Mouse (Mus musculus) midbrain, embryonic 14.5 days (tissue): ENCODE measurements around the gene Selenot. TPM values are rescaled to one million over a fixed set of nuclear protein-coding genes. Genes with fewer than 3 reads are reported as not detected.

ENCODE experiments used
- ATAC-seq: fragments of 200-750 bp; cut with Nextera tagmentation; 2 replicates; pipeline ENCODE4 v1.8.0; 2017; ENCODE audit warnings: moderate number of reproducible peaks, moderate library complexity; ENCODE audit not compliant: low FRiP score, low TSS enrichment
- DNase-seq: peaks from one replicate; pipeline ENCODE4 v3.0.0-alpha.2; 2015
- H3K27ac ChIP-seq: fragments of 300-500 bp; sonication (generic); replicated peaks from 2 replicates; pipeline ENCODE4 v1.5.1; 2014; ENCODE audit warnings: mild to moderate bottlenecking, low read depth, low read length, moderate library complexity
- H3K27me3 ChIP-seq: fragments of 300-500 bp; sonication (generic); 2 replicates; pipeline ENCODE4 v1.6.1; 2014; ENCODE audit warnings: low read length, control low read depth, mixed read lengths; ENCODE audit not compliant: control insufficient read depth, insufficient read depth
- H3K36me3 ChIP-seq: fragments of 300-500 bp; sonication (generic); 2 replicates; pipeline ENCODE4 v1.6.1; 2014; ENCODE audit warnings: low read length, control low read depth; ENCODE audit not compliant: control insufficient read depth, insufficient read depth
- H3K4me1 ChIP-seq: fragments of 300-500 bp; sonication (generic); 2 replicates; pipeline ENCODE4 v1.6.1; 2014; ENCODE audit warnings: mild to moderate bottlenecking, antibody characterized with exemption, low read length, control low read depth; ENCODE audit not compliant: control insufficient read depth, insufficient read depth
- H3K4me2 ChIP-seq: fragments of 300-500 bp; sonication (generic); 2 replicates; pipeline ENCODE4 v1.6.1; 2014; ENCODE audit warnings: mild to moderate bottlenecking, low read length, moderate library complexity
- H3K4me3 ChIP-seq: fragments of 300-500 bp; sonication (generic); replicated peaks from 2 replicates; pipeline ENCODE4 v1.5.1; 2014; ENCODE audit warnings: low read depth, low read length
- H3K9ac ChIP-seq: fragments of 300-500 bp; sonication (generic); replicated peaks from 2 replicates; pipeline ENCODE4 v1.6.1; 2014; ENCODE audit warnings: mild to moderate bottlenecking, low read length, moderate library complexity
- H3K9me3 ChIP-seq: fragments of 300-500 bp; sonication (generic); 2 replicates; pipeline ENCODE4 v1.6.1; 2016; ENCODE audit warnings: low read length, control low read depth, mixed read lengths; ENCODE audit not compliant: control insufficient read depth
- WGBS: fragments of 180-500 bp; shearing (Covaris S2); extraction: QIAGEN DNeasy Blood & Tissue Kit; methylation state at CpG from one replicate; pipeline ENCODE4 v1.1.7; 2014; 5-methylcytosine and 5-hydroxymethylcytosine counted together
- polyA plus RNA-seq: library from polyadenylated mRNA; unstranded; fragments of >200 nt; fragmentation: Nextera tagmentation; extraction: Ambion mirVana; gene quantifications from 2 replicates; pipeline ENCODE4 v1.2.1, GENCODE M21; 2014

Gene Selenot
- polyA plus RNA-seq = 33.9 and 36.7 TPM in 2 replicates

DNA sequence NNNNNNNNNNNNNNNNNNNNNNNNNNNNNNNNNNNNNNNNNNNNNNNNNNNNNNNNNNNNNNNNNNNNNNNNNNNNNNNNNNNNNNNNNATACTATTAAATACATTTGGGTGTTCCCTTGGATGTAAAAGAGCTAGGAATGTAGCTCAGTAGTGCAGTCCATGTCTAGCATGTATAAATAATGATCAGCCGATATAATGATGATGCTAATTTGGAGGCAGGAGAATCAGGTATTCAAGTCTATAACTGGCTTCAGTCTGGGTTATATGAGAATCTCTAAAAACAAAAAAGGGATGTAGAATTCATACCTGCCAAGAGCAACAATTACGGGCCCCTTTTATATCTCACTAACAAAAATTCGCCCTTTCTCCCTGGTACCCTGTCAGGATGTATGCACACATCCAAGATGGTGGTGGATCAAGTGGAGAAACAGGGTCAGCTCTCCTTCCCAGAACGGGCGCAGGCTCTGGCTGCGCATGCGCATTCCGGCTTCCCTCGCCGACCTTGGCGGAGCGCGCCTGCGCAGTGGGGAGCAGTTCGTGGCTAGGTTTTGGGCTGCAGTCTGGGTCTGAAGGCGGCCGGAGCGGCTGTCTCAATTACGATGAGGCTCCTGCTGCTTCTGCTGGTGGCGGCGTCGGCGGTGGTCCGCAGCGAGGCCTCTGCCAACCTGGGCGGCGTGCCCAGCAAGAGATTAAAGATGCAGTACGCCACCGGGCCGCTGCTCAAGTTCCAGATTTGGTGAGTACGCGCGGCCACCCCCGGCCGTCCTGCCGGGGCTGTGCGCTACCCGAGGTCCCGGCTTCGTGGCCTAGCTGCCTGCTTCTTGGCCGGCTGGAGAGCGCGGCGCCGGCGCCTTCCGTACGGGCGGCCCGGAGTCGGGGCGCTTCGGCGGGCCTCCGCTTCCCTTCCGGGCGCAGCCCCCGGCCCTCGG, at the start of gene Selenot:
TSS of gene Selenot (plus strand) at position 500 of the 930 bp plus-strand sequence.
- peak; percentile 94 for ATAC-seq
- DNase-seq = peak; percentile 99
- peaks cover 18% of the 10 kb centered on the region for H3K4me1 ChIP-seq
- H3K27me3 ChIP-seq = no peaks in the 10 kb centered on the region
- WGBS = under 1% methylated on average over 59 of the region's 59 CpGs
- H3K4me2 ChIP-seq = peak within 1 kb of the TSS; percentile 60
- H3K4me3 ChIP-seq = peak within 1 kb of the TSS; percentile 89
- 0 out of 2 replicates have a peak, but pooled peaks cover 5% of the 10 kb centered on the region for H3K36me3 ChIP-seq
- H3K27ac ChIP-seq = peak within 1 kb of the TSS; percentile 99
- peak within 1 kb of the TSS; percentile 98 for H3K9ac ChIP-seq
- H3K9me3 ChIP-seq = no peaks in the 10 kb centered on the region

DNA sequence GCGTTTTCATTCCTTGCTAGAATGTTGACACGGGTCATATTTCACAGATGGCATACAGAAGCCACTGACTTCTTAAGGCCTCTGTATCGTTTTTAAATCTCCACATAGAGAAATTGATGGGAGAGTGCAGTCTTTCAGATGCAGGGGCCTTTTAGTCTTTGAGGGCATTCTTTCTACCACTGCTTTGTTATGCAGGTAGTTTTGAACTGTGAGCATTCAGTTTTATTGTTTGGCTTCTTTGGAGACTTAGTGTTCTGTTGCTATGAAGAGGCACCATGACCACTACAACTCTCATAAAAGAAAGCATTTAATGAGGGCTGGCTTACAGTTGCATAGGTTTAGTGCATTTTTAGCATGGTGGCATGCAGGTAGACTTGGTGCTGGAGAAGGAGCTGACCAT, 39.9 kb upstream of the Selenot start:
- Histone ChIP-seq H3K4me3 (no peak overlapping the region), H3K4me1 (no peaks in the 10 kb centered on the region), H3K36me3 (peaks cover 47% of the 10 kb centered on the region), H3K9ac (no peak overlapping the region), H3K4me2 (no peak overlapping the region), H3K27ac (no peak overlapping the region), H3K27me3 (no peaks in the 10 kb centered on the region), H3K9me3 (no peaks in the 10 kb centered on the region)
- ATAC-seq = no peak
- DNase-seq = no peak
- 95% methylated on average over 3 of the region's 3 CpGs for WGBS

DNA sequence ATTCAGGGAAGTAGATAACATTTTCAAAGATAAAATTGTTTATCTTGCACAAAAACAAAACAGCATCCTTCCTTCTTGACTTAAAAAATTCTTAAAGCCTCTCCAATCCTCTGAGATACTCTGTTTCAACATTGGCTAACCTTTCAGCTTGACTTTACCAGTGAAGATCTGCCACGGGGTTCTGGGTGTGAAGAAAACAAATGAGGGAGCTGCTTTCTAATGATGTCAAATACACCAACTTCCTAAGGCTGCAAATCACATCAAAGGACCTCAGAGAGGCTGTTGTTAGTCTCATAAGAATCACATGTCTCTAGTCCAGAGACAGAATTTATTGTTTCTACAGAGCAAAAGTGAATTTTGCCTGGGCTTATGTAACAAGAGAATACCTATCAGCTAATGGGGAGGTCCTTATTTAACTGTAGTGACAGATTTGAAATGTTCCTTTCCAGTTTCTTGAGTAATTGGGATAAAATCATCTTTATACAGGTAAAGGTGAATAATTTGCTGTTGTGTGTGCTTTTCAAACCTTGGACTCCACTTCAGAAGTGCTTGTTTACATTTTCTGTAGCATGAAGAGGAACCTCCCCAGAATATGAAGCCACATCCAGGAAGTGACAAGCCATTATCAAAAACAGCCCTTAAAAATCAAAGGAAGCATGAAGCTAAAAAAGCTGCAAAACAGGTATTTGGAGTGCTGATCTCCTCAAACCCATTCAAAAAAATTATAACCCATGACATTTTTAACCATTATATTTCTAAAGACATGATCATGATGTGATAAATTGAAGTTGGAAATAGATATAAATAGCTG, 24.2 kb upstream of the Selenot start:
- WGBS = 79% methylated on average over 1 of the region's 1 CpGs
- no peaks in the 10 kb centered on the region for H3K9me3 ChIP-seq
- no peak overlapping the region for H3K27ac ChIP-seq
- no peak overlapping the region for H3K4me3 ChIP-seq
- H3K4me1 ChIP-seq = no peaks in the 10 kb centered on the region
- DNase-seq (no peak), ATAC-seq (no peak)
- peaks cover 77% of the 10 kb centered on the region for H3K36me3 ChIP-seq
- H3K27me3 ChIP-seq = no peaks in the 10 kb centered on the region
- H3K4me2 ChIP-seq = no peak overlapping the region
- no peak overlapping the region for H3K9ac ChIP-seq

DNA sequence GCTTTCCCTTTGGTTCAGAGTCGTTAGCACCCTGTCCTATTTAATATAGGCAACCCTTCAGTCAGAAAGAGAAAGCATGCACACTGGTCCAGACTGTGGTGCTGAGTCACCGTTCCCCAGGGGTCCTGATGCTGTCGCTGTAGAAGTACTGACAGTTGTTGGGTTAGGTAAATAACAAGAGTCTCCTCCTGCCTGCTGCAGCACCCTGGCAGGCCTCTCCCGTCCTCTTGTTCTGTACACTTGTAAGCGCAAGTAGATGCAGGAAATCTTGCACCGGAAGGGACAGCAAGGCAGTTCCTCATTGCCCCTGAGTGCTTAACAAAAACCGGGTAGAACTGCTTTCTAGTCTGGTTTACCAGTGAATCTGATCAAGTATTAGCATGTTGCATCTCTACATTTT, 19.8 kb upstream of the Selenot start:
- no peak overlapping the region for H3K27ac ChIP-seq
- no peak for DNase-seq
- no peaks in the 10 kb centered on the region for H3K9me3 ChIP-seq
- no peaks in the 10 kb centered on the region for H3K27me3 ChIP-seq
- 85% methylated on average over 7 of the region's 7 CpGs for WGBS
- no peak overlapping the region for H3K4me3 ChIP-seq
- H3K4me1 ChIP-seq = no peaks in the 10 kb centered on the region
- no peak for ATAC-seq
- H3K9ac ChIP-seq = no peak overlapping the region
- peaks cover 54% of the 10 kb centered on the region for H3K36me3 ChIP-seq
- no peak overlapping the region for H3K4me2 ChIP-seq

DNA sequence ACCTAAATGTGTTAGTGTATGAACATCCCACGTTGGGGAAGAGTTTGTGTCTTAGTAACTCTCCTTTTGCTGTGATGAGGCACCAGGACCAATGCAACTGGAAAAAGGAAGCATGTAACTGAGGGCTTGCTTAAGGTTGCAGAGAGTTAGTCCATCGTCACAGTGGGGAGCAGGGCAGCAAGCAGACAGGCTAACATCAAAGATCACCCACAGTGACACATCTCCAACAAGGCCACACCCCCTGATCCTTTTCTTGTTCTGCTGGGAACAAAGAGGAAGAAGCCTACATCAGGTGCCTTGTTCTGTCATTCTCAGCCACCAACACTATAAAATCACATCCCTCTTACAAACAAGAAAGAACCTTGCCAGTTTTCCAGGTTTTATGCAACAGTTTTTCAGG, 16.5 kb upstream of the Selenot start:
- DNase-seq (no peak), ATAC-seq (no peak)
- Histone ChIP-seq H3K36me3 (peaks cover 27% of the 10 kb centered on the region), H3K9ac (no peak overlapping the region), H3K4me2 (no peak overlapping the region), H3K27ac (no peak overlapping the region), H3K4me3 (no peak overlapping the region), H3K4me1 (no peaks in the 10 kb centered on the region), H3K9me3 (no peaks in the 10 kb centered on the region), H3K27me3 (no peaks in the 10 kb centered on the region)
- 24% methylated on average over 2 of the region's 2 CpGs for WGBS

DNA sequence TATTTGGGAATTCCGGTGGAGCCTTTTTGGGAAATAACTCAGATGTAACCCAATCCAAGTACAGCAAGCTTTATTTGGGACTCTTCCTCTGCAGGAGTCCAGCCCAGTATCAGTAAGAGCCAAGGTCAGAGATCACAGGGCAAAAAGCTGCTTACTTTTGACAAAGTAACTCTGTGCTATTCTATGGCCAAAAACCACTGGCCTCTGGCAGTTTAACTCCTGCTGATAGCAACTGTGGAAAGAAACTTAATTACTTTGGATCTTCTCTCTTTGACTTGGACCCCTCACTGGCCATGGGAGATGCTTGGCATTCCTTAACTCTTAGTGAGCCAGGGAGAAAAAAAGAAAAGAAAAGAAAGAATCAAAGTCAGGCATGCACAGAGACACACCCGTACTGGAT, 15.0 kb upstream of the Selenot start:
- Histone ChIP-seq H3K36me3 (peaks cover 13% of the 10 kb centered on the region), H3K27me3 (no peaks in the 10 kb centered on the region), H3K27ac (no peak overlapping the region), H3K9ac (no peak overlapping the region), H3K9me3 (no peaks in the 10 kb centered on the region), H3K4me3 (no peak overlapping the region), H3K4me2 (no peak overlapping the region), H3K4me1 (no peaks in the 10 kb centered on the region)
- DNase-seq (no peak), ATAC-seq (no peak)
- 21% methylated on average over 2 of the region's 2 CpGs for WGBS

DNA sequence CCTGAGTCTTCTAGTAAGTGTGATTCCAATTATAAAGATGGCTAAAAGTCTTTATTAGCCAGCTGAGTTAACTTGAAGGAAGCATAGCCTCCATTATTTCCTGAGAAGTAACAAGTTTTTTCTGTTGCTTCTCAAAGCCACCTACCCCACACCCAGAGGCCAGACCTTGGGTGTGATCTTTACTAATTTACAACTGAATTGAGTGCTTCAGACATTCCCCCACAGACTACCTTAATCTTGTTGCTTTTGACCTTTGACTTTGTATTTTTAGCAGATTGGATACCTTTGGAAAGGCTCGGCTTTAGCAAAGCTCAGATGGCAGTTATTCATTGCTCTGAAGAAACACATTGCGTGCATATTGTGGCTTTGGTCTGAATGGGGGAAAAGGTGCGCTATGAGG, 5.6 kb upstream of the Selenot start:
- no peak overlapping the region for H3K27ac ChIP-seq
- 90% methylated on average over 3 of the region's 3 CpGs for WGBS
- H3K4me1 ChIP-seq = peaks cover 3% of the 10 kb centered on the region; the same call in 1 of the 2 replicates
- no peaks in the 10 kb centered on the region for H3K9me3 ChIP-seq
- no peaks in the 10 kb centered on the region for H3K36me3 ChIP-seq
- no peak overlapping the region for H3K4me3 ChIP-seq
- H3K9ac ChIP-seq = no peak overlapping the region
- DNase-seq (no peak), ATAC-seq (no peak)
- H3K4me2 ChIP-seq = no peak overlapping the region
- H3K27me3 ChIP-seq = no peaks in the 10 kb centered on the region

DNA sequence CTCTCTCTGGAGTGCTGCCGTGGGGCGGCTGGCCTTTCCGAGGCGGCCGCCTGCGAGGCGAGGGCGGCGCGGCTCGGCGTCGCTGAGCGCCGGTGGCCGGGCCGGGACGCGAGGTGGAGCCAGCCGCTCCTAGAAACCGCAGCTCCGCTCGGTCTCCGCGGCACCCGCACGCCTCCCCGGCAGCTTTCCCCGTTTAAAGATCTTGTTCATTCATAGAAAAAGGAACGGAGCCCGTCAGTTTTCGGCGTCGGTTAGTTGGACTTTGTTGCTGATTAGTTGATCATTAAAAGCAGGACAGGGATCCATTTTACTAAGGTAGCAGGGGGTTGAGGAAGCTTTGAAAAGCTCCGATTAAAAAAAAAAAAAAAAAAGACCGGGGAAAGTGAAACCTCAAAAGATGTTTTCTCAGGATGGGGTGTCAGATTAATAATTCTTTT, 649 bp downstream of the Selenot start:
- Histone ChIP-seq H3K9me3 (no peaks in the 10 kb centered on the region), H3K4me2 (peak overlapping the region; percentile 60), H3K9ac (peak overlapping the region; percentile 98), H3K27me3 (no peaks in the 10 kb centered on the region), H3K36me3 (0 out of 2 replicates have a peak, but pooled peaks cover 5% of the 10 kb centered on the region), H3K27ac (peak overlapping the region; percentile 99), H3K4me1 (peaks cover 20% of the 10 kb centered on the region), H3K4me3 (peak overlapping the region; percentile 89)
- peak; percentile 79 for DNase-seq
- peak; percentile 78; the same call in 1 of the 2 replicates for ATAC-seq
- WGBS = under 1% methylated on average over 36 of the region's 36 CpGs
